Mouse (Mus musculus) mature B cell (primary cell): ENCODE measurements around the gene Pgam1.
"Not testable (repeated sequence)": the region's sequence is repeated elsewhere in the genome, so short reads cannot be mapped to it uniquely, and the experiment has no call there.

Source experiments
- in situ Hi-C: fragments of 300-500 bp; cut with MboI; formaldehyde crosslinking; loops from 2 replicates; pipeline ENCODE4 v1.14.3; 2019

The Pgam1 gene

GRCm38 (mm10) chr19:41910396-41910795 is 1.3 kb upstream of the Pgam1 start:
- in situ Hi-C loops: no loop called here

- in situ Hi-C loops: no loop called here
Observed at GRCm38 (mm10) chr19:41912121-41913080, 678 bp downstream of the Pgam1 start.

GRCm38 (mm10) chr19:41913774-41914591 is 2.3 kb downstream of the Pgam1 start:
- in situ Hi-C loops: no loop called here

GRCm38 (mm10) chr19:41914592-41914882 is 2.8 kb downstream of the Pgam1 start:
- in situ Hi-C loops: not testable (repeated sequence)

- in situ Hi-C loops: no loop called here
Observed at GRCm38 (mm10) chr19:41915294-41915693, 3.6 kb downstream of the Pgam1 start.

- in situ Hi-C loops: no loop called here
Observed at GRCm38 (mm10) chr19:41916853-41917252, 5.1 kb downstream of the Pgam1 start.

GRCm38 (mm10) chr19:41919471-41919870 is 7.7 kb downstream of the Pgam1 start:
- in situ Hi-C loops: no loop called here

- in situ Hi-C loops: no loop called here
Observed at GRCm38 (mm10) chr19:41920412-41921067, 8.8 kb downstream of the Pgam1 start.

GRCm38 (mm10) chr19:41932686-41933085 is 21.0 kb downstream of the Pgam1 start:
- in situ Hi-C loops: no loop called here

GRCm38 (mm10) chr19:41933179-41934086 is 21.7 kb downstream of the Pgam1 start, which contains the start of the genes Exosc1 and Zdhhc16:
Gene Exosc1 (minus strand): TSS chr19:41933423.
Gene Zdhhc16 (plus strand): TSS chr19:41933480.
- in situ Hi-C loops: no loop called here

GRCm38 (mm10) chr19:41934124-41934523 is 22.4 kb downstream of the Pgam1 start:
- in situ Hi-C loops: no loop called here

- in situ Hi-C loops: no loop called here
Observed at GRCm38 (mm10) chr19:41935921-41936320, 24.2 kb downstream of the Pgam1 start.

- in situ Hi-C loops: no loop called here
Observed at GRCm38 (mm10) chr19:41938539-41938938, 26.8 kb downstream of the Pgam1 start.

GRCm38 (mm10) chr19:41943841-41944240 is 32.1 kb downstream of the Pgam1 start:
- in situ Hi-C loops: no loop called here

GRCm38 (mm10) chr19:41952287-41952686 is 40.6 kb downstream of the Pgam1 start:
- in situ Hi-C loops: no loop called here

GRCm38 (mm10) chr19:41953574-41953973 is 41.9 kb downstream of the Pgam1 start:
- in situ Hi-C loops: no loop called here
